Mouse (Mus musculus): Measurements from ENCODE around the gene Cnot2. TPM values are rescaled to one million over a fixed set of nuclear protein-coding genes. Genes with fewer than 3 reads are reported as not detected.
A peak's percentile ranks its signal among the peaks of the same experiment; 100 is the strongest.

Cnot2 gene
- polyA plus RNA-seq, 1 experiment: 22.0 TPM

- Histone ChIP-seq H3K79me2 (ENCODE audit: control insufficient read depth, insufficient read depth) (no peaks in the 10 kb centered on the region), H3ac (ENCODE audit: control insufficient read depth, insufficient read length, low read depth) (no peak overlapping the region), H3K36me3 (ENCODE audit: control insufficient read depth, insufficient read depth) (no peaks in the 10 kb centered on the region), H3K79me3 (ENCODE audit: low read depth) (no peaks in the 10 kb centered on the region), H3K27me3 (ENCODE audit: control insufficient read depth, insufficient read depth, insufficient read length) (no peaks in the 10 kb centered on the region), H3K4me3 (ENCODE audit: insufficient read depth, poor library complexity, severe bottlenecking) (no peak overlapping the region)
- TF ChIP-seq USF1 (IDR thresholded peaks at IDR 0.05; ENCODE audit: low read depth) (no peak), CEBPB (IDR thresholded peaks at IDR 0.05; ENCODE audit: low read depth) (no peak), MAX (IDR thresholded peaks at IDR 0.05) (no peak), MYOD1 (IDR thresholded peaks at IDR 0.05; ENCODE audit: control insufficient read depth, insufficient read length, low read depth) (no peak), CTCF (IDR thresholded peaks at IDR 0.05; ENCODE audit: control insufficient read depth, insufficient read depth, insufficient read length) (no peak), FOSL1 (IDR thresholded peaks at IDR 0.05; ENCODE audit: insufficient read depth, low read length, poor library complexity, severe bottlenecking) (no peak), MYOG (IDR thresholded peaks at IDR 0.05; ENCODE audit: control insufficient read depth, extremely low read depth, insufficient read length) (no peak)
These were observed 17.9 kb upstream of the Cnot2 start for GRCm38 (mm10) chr10:116599056-116599850.

GRCm38 (mm10) chr10:116582738-116583137 is 1.4 kb upstream of the Cnot2 start:
- peaks cover 5% of the 10 kb centered on the region for H3K36me3 ChIP-seq (ENCODE audit: control insufficient read depth, insufficient read depth)
- peaks cover 46% of the 10 kb centered on the region for H3K79me2 ChIP-seq (ENCODE audit: control insufficient read depth, insufficient read depth)
- H3K4me3 ChIP-seq (ENCODE audit: insufficient read depth, poor library complexity, severe bottlenecking): no peak overlapping the region
- H3K27me3 ChIP-seq (ENCODE audit: control insufficient read depth, insufficient read depth, insufficient read length): no peaks in the 10 kb centered on the region
- H3ac ChIP-seq (ENCODE audit: control insufficient read depth, insufficient read length, low read depth): no peak overlapping the region
- no peak for TF ChIP-seq MAX (IDR thresholded peaks at IDR 0.05)
- TF ChIP-seq FOSL1 (IDR thresholded peaks at IDR 0.05; ENCODE audit: insufficient read depth, low read length, poor library complexity, severe bottlenecking): no peak
- no peak for TF ChIP-seq CEBPB (IDR thresholded peaks at IDR 0.05; ENCODE audit: low read depth)
- TF ChIP-seq USF1 (IDR thresholded peaks at IDR 0.05; ENCODE audit: low read depth): no peak
- no peak for TF ChIP-seq MYOG (IDR thresholded peaks at IDR 0.05; ENCODE audit: control insufficient read depth, extremely low read depth, insufficient read length)
- TF ChIP-seq MYOD1 (IDR thresholded peaks at IDR 0.05; ENCODE audit: control insufficient read depth, insufficient read length, low read depth): no peak
- TF ChIP-seq CTCF (IDR thresholded peaks at IDR 0.05; ENCODE audit: control insufficient read depth, insufficient read depth, insufficient read length): no peak
- H3K79me3 ChIP-seq (ENCODE audit: low read depth): peaks cover 33% of the 10 kb centered on the region

GRCm38 (mm10) chr10:116581719-116582481 is 589 bp upstream of the Cnot2 start:
- H3K36me3 ChIP-seq (ENCODE audit: control insufficient read depth, insufficient read depth): peaks cover 5% of the 10 kb centered on the region
- no peak for TF ChIP-seq CEBPB (IDR thresholded peaks at IDR 0.05; ENCODE audit: low read depth)
- no peak for TF ChIP-seq USF1 (IDR thresholded peaks at IDR 0.05; ENCODE audit: low read depth)
- TF ChIP-seq MAX (IDR thresholded peaks at IDR 0.05): no peak
- TF ChIP-seq FOSL1 (IDR thresholded peaks at IDR 0.05; ENCODE audit: insufficient read depth, low read length, poor library complexity, severe bottlenecking): no peak
- no peak for TF ChIP-seq CTCF (IDR thresholded peaks at IDR 0.05; ENCODE audit: control insufficient read depth, insufficient read depth, insufficient read length)
- no peak for TF ChIP-seq MYOD1 (IDR thresholded peaks at IDR 0.05; ENCODE audit: control insufficient read depth, insufficient read length, low read depth)
- no peak for TF ChIP-seq MYOG (IDR thresholded peaks at IDR 0.05; ENCODE audit: control insufficient read depth, extremely low read depth, insufficient read length)
- H3K27me3 ChIP-seq (ENCODE audit: control insufficient read depth, insufficient read depth, insufficient read length): no peaks in the 10 kb centered on the region

GRCm38 (mm10) chr10:116580591-116581358 is 536 bp downstream of the Cnot2 start:
- H3ac ChIP-seq (ENCODE audit: control insufficient read depth, insufficient read length, low read depth): peak overlapping the region; percentile 99
- TF ChIP-seq USF1 (IDR thresholded peaks at IDR 0.05; ENCODE audit: low read depth) (no peak), FOSL1 (IDR thresholded peaks at IDR 0.05; ENCODE audit: insufficient read depth, low read length, poor library complexity, severe bottlenecking) (no peak), MYOG (IDR thresholded peaks at IDR 0.05; ENCODE audit: control insufficient read depth, extremely low read depth, insufficient read length) (no peak), MAX (IDR thresholded peaks at IDR 0.05) (no peak), CTCF (IDR thresholded peaks at IDR 0.05; ENCODE audit: control insufficient read depth, insufficient read depth, insufficient read length) (no peak), MYOD1 (IDR thresholded peaks at IDR 0.05; ENCODE audit: control insufficient read depth, insufficient read length, low read depth) (no peak), CEBPB (IDR thresholded peaks at IDR 0.05; ENCODE audit: low read depth) (no peak)
- no peaks in the 10 kb centered on the region for H3K27me3 ChIP-seq (ENCODE audit: control insufficient read depth, insufficient read depth, insufficient read length)
- peaks cover 52% of the 10 kb centered on the region for H3K79me3 ChIP-seq (ENCODE audit: low read depth)
- H3K4me3 ChIP-seq (ENCODE audit: insufficient read depth, poor library complexity, severe bottlenecking): peak overlapping the region; percentile 95
- peaks cover 5% of the 10 kb centered on the region for H3K36me3 ChIP-seq (ENCODE audit: control insufficient read depth, insufficient read depth)
- H3K79me2 ChIP-seq (ENCODE audit: control insufficient read depth, insufficient read depth): peaks cover 66% of the 10 kb centered on the region

More at GRCm38 (mm10) chr10:116581719-116582481, 589 bp upstream of the Cnot2 start:
- peak overlapping the region; percentile 95 for H3K4me3 ChIP-seq (ENCODE audit: insufficient read depth, poor library complexity, severe bottlenecking)
- H3ac ChIP-seq (ENCODE audit: control insufficient read depth, insufficient read length, low read depth): peak overlapping the region; percentile 88
- H3K79me2 ChIP-seq (ENCODE audit: control insufficient read depth, insufficient read depth): peaks cover 55% of the 10 kb centered on the region
- H3K79me3 ChIP-seq (ENCODE audit: low read depth): peaks cover 41% of the 10 kb centered on the region

GRCm38 (mm10) chr10:116579478-116579877 is 1.8 kb downstream of the Cnot2 start:
- no peak overlapping the region for H3ac ChIP-seq (ENCODE audit: control insufficient read depth, insufficient read length, low read depth)
- H3K27me3 ChIP-seq (ENCODE audit: control insufficient read depth, insufficient read depth, insufficient read length): no peaks in the 10 kb centered on the region
- H3K36me3 ChIP-seq (ENCODE audit: control insufficient read depth, insufficient read depth): peaks cover 5% of the 10 kb centered on the region
- no peak overlapping the region for H3K4me3 ChIP-seq (ENCODE audit: insufficient read depth, poor library complexity, severe bottlenecking)
- peaks cover 79% of the 10 kb centered on the region for H3K79me2 ChIP-seq (ENCODE audit: control insufficient read depth, insufficient read depth)
- H3K79me3 ChIP-seq (ENCODE audit: low read depth): peaks cover 65% of the 10 kb centered on the region
- no peak for TF ChIP-seq USF1 (IDR thresholded peaks at IDR 0.05; ENCODE audit: low read depth)
- TF ChIP-seq CTCF (IDR thresholded peaks at IDR 0.05; ENCODE audit: control insufficient read depth, insufficient read depth, insufficient read length): no peak
- no peak for TF ChIP-seq FOSL1 (IDR thresholded peaks at IDR 0.05; ENCODE audit: insufficient read depth, low read length, poor library complexity, severe bottlenecking)
- TF ChIP-seq MYOD1 (IDR thresholded peaks at IDR 0.05; ENCODE audit: control insufficient read depth, insufficient read length, low read depth): no peak
- no peak for TF ChIP-seq MAX (IDR thresholded peaks at IDR 0.05)
- TF ChIP-seq CEBPB (IDR thresholded peaks at IDR 0.05; ENCODE audit: low read depth): no peak
- no peak for TF ChIP-seq MYOG (IDR thresholded peaks at IDR 0.05; ENCODE audit: control insufficient read depth, extremely low read depth, insufficient read length)

Data from C2C12 (cell line).